Mouse (Mus musculus): ENCODE measurements around the gene Tns2. TPM values are rescaled to one million over a fixed set of nuclear protein-coding genes. Genes with fewer than 3 reads are reported as not detected.

The Tns2 gene
- total and polyA plus RNA-seq, 2 experiments from 2014 or later = 5.0 to 8.4 TPM

- no peak for ATAC-seq
- H3K4me2 ChIP-seq (ENCODE audit: low read depth) = no peak overlapping the region
- no peak for DNase-seq
- peaks cover 7% of the 10 kb centered on the region for H3K27me3 ChIP-seq (ENCODE audit: insufficient read depth, low read length)
- H3K9me3 ChIP-seq (ENCODE audit: low read length) = no peaks in the 10 kb centered on the region
- WGBS = 79% methylated on average over 29 of the region's 29 CpGs
- peaks cover 7% of the 10 kb centered on the region; the same call in 1 of the 2 replicates for H3K36me3 ChIP-seq (ENCODE audit: insufficient read depth)
- no peak overlapping the region for H3K27ac ChIP-seq (ENCODE audit: low read depth, low read length)
- no peaks in the 10 kb centered on the region for H3K4me1 ChIP-seq (ENCODE audit: insufficient read depth)
- no peak overlapping the region for H3K9ac ChIP-seq
- H3K4me3 ChIP-seq (ENCODE audit: low read depth, low read length) = no peak overlapping the region
- TF ChIP-seq CTCF (IDR thresholded peaks at IDR 0.05; ENCODE audit: low read depth) = no peak
These were observed 10.7 kb downstream of the Tns2 start for GRCm38 (mm10) chr15:102110701-102111494.

- Histone ChIP-seq H3K9me3 (ENCODE audit: low read length) (no peaks in the 10 kb centered on the region), H3K4me2 (ENCODE audit: low read depth) (no peak overlapping the region), H3K9ac (no peak overlapping the region), H3K27me3 (ENCODE audit: insufficient read depth, low read length) (peaks cover 7% of the 10 kb centered on the region), H3K27ac (ENCODE audit: low read depth, low read length) (no peak overlapping the region), H3K4me3 (ENCODE audit: low read depth, low read length) (no peak overlapping the region), H3K36me3 (ENCODE audit: insufficient read depth) (peaks cover 11% of the 10 kb centered on the region; the same call in 1 of the 2 replicates), H3K4me1 (ENCODE audit: insufficient read depth) (no peaks in the 10 kb centered on the region)
- no peak for TF ChIP-seq CTCF (IDR thresholded peaks at IDR 0.05; ENCODE audit: low read depth)
- DNase-seq (no peak), ATAC-seq (no peak)
- 69% methylated on average over 11 of the region's 11 CpGs for WGBS
These were observed 11.2 kb downstream of the Tns2 start for GRCm38 (mm10) chr15:102111495-102111829.

- Histone ChIP-seq H3K4me2 (ENCODE audit: low read depth) (no peak overlapping the region), H3K4me3 (ENCODE audit: low read depth, low read length) (no peak overlapping the region), H3K9ac (no peak overlapping the region), H3K36me3 (ENCODE audit: insufficient read depth) (peaks cover 18% of the 10 kb centered on the region), H3K4me1 (ENCODE audit: insufficient read depth) (no peaks in the 10 kb centered on the region), H3K27me3 (ENCODE audit: insufficient read depth, low read length) (peaks cover 2% of the 10 kb centered on the region), H3K27ac (ENCODE audit: low read depth, low read length) (no peak overlapping the region), H3K9me3 (ENCODE audit: low read length) (no peaks in the 10 kb centered on the region)
- no peak for TF ChIP-seq CTCF (IDR thresholded peaks at IDR 0.05; ENCODE audit: low read depth)
- WGBS = 89% methylated on average over 6 of the region's 6 CpGs
- ATAC-seq (no peak), DNase-seq (no peak)
These were observed 12.0 kb downstream of the Tns2 start for GRCm38 (mm10) chr15:102112181-102112580.

GRCm38 (mm10) chr15:102112827-102113226, 12.6 kb downstream of the Tns2 start:
- no peaks in the 10 kb centered on the region for H3K27me3 ChIP-seq (ENCODE audit: insufficient read depth, low read length)
- no peaks in the 10 kb centered on the region for H3K4me1 ChIP-seq (ENCODE audit: insufficient read depth)
- ATAC-seq (no peak), DNase-seq (no peak)
- no peak for TF ChIP-seq CTCF (IDR thresholded peaks at IDR 0.05; ENCODE audit: low read depth)
- no peak overlapping the region for H3K4me2 ChIP-seq (ENCODE audit: low read depth)
- 74% methylated on average over 8 of the region's 8 CpGs for WGBS
- H3K36me3 ChIP-seq (ENCODE audit: insufficient read depth) = peaks cover 24% of the 10 kb centered on the region
- no peak overlapping the region for H3K27ac ChIP-seq (ENCODE audit: low read depth, low read length)
- H3K9ac ChIP-seq = no peak overlapping the region
- H3K4me3 ChIP-seq (ENCODE audit: low read depth, low read length) = no peak overlapping the region
- H3K9me3 ChIP-seq (ENCODE audit: low read length) = no peaks in the 10 kb centered on the region

- no peak overlapping the region; the same call in 1 of the 2 replicates for H3K9ac ChIP-seq
- no peak overlapping the region for H3K4me2 ChIP-seq (ENCODE audit: low read depth)
- H3K4me1 ChIP-seq (ENCODE audit: insufficient read depth) = no peaks in the 10 kb centered on the region
- H3K9me3 ChIP-seq (ENCODE audit: low read length) = no peaks in the 10 kb centered on the region
- no peak overlapping the region for H3K27ac ChIP-seq (ENCODE audit: low read depth, low read length)
- ATAC-seq (no peak), DNase-seq (no peak)
- WGBS = 86% methylated on average over 4 of the region's 4 CpGs
- no peak for TF ChIP-seq CTCF (IDR thresholded peaks at IDR 0.05; ENCODE audit: low read depth)
- H3K36me3 ChIP-seq (ENCODE audit: insufficient read depth) = peaks cover 32% of the 10 kb centered on the region
- H3K27me3 ChIP-seq (ENCODE audit: insufficient read depth, low read length) = no peaks in the 10 kb centered on the region
- no peak overlapping the region for H3K4me3 ChIP-seq (ENCODE audit: low read depth, low read length)
These were observed 13.5 kb downstream of the Tns2 start for GRCm38 (mm10) chr15:102113674-102114073.

- Histone ChIP-seq H3K27ac (ENCODE audit: low read depth, low read length) (no peak overlapping the region), H3K9me3 (ENCODE audit: low read length) (no peaks in the 10 kb centered on the region), H3K4me2 (ENCODE audit: low read depth) (no peak overlapping the region), H3K4me3 (ENCODE audit: low read depth, low read length) (no peak overlapping the region), H3K9ac (no peak overlapping the region), H3K27me3 (ENCODE audit: insufficient read depth, low read length) (no peaks in the 10 kb centered on the region), H3K4me1 (ENCODE audit: insufficient read depth) (no peaks in the 10 kb centered on the region), H3K36me3 (ENCODE audit: insufficient read depth) (peaks cover 43% of the 10 kb centered on the region)
- TF ChIP-seq CTCF (IDR thresholded peaks at IDR 0.05; ENCODE audit: low read depth) = no peak
- no peak for DNase-seq
- ATAC-seq = no peak
- 84% methylated on average over 7 of the region's 7 CpGs for WGBS
These were observed 14.5 kb downstream of the Tns2 start for GRCm38 (mm10) chr15:102114651-102115260.

- Histone ChIP-seq H3K4me2 (ENCODE audit: low read depth) (no peak overlapping the region), H3K9ac (no peak overlapping the region), H3K27me3 (ENCODE audit: insufficient read depth, low read length) (no peaks in the 10 kb centered on the region), H3K4me3 (ENCODE audit: low read depth, low read length) (no peak overlapping the region), H3K36me3 (ENCODE audit: insufficient read depth) (peaks cover 51% of the 10 kb centered on the region), H3K27ac (ENCODE audit: low read depth, low read length) (no peak overlapping the region), H3K4me1 (ENCODE audit: insufficient read depth) (no peaks in the 10 kb centered on the region), H3K9me3 (ENCODE audit: low read length) (no peaks in the 10 kb centered on the region)
- 67% methylated on average over 9 of the region's 9 CpGs for WGBS
- no peak for DNase-seq
- TF ChIP-seq CTCF (IDR thresholded peaks at IDR 0.05; ENCODE audit: low read depth) = no peak
- no peak for ATAC-seq
These were observed 15.6 kb downstream of the Tns2 start for GRCm38 (mm10) chr15:102115731-102116231.
